Mouse (Mus musculus): Measurements from ENCODE around the gene Tnfrsf4.

GRCm38 (mm10) chr4:155991211-155991907 lies 22.3 kb upstream of the Tnfrsf4 start:
- TF ChIP-seq POLR2A (IDR thresholded peaks at IDR 0.05; ENCODE audit: control insufficient read depth, extremely low read depth, insufficient read depth, low read length, poor library complexity) (no peak), CTCF (IDR thresholded peaks at IDR 0.05; ENCODE audit: borderline replicate concordance, control insufficient read depth, extremely low read depth, insufficient read depth, low read length, poor library complexity) (no peak)

Data from thymus, adult 2 months (tissue).